Mouse (Mus musculus): Measurements from ENCODE around the gene Gm45717. TPM values are rescaled to one million over a fixed set of nuclear protein-coding genes. Genes with fewer than 3 reads are reported as not detected.

Gm45717 gene
- polyA plus RNA-seq, 2 experiments, result not detected

DNA sequence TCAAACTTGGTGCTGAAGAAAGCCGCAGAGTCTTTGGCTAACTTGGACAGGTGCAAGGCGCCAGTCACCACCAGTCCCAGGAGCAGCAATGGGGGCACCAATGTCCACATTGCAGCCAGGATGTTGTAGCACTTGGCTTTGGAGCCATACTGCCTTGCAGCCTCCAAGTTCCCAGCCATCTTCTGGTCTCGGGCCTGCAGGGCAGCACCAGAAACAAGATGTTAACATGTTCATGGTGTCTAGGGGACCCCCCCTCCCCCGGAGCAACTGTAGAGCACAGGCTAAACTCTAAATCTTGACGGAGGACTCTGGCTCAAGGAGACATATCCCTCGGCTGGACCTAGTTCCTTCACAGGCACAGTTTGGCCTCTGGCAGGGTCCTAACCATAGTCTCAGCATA is 6.5 kb downstream of the Gm45717 start:
- TF ChIP-seq POLR2A (IDR thresholded peaks at IDR 0.05; ENCODE audit: borderline replicate concordance, extremely low read depth, insufficient read depth, insufficient read length), result no peak

DNA sequence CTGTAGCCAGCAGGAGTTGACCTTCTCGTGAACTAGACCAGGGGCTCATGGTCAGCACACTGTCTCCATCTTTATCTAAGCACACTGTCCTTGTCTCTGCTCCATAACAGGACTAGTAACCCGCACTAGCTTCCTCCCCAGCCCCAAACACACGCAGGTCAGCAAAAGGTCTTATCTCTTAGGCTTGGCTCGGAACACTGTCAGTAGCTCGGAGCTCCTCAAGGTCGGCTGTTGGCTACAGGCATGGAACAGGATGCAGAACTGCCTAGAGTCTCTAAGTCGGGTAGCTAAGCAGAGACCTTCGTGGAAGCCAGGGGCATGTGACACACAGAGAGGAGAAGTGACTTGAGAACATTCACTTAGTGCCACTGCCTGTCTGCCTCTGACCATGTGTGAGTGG is 7.6 kb downstream of the Gm45717 start:
- no peak for TF ChIP-seq POLR2A (IDR thresholded peaks at IDR 0.05; ENCODE audit: borderline replicate concordance, extremely low read depth, insufficient read depth, insufficient read length)
- no peaks in the 10 kb centered on the region for H3K9me3 ChIP-seq (ENCODE audit: control insufficient read depth, low read length)
- peaks cover 66% of the 10 kb centered on the region for H3K36me3 ChIP-seq (ENCODE audit: control insufficient read depth, insufficient read depth, low read length)
- ATAC-seq (ENCODE audit: low FRiP score, low read depth), result no peak
- H3K27ac ChIP-seq (replicated peaks; ENCODE audit: low read depth, low read length), result no peak overlapping the region
- 92% methylated on average over 8 of the region's 8 CpGs for WGBS
- no peak overlapping the region for H3K9ac ChIP-seq (ENCODE audit: low read depth, low read length, severe bottlenecking)
- H3K4me2 ChIP-seq (replicated peaks; ENCODE audit: low read depth, low read length, severe bottlenecking), result no peak overlapping the region
- H3K4me3 ChIP-seq (replicated peaks; ENCODE audit: low read length), result no peak overlapping the region
- H3K4me1 ChIP-seq (ENCODE audit: control insufficient read depth, insufficient read depth, low read length), result peaks cover 31% of the 10 kb centered on the region
- no peak for DNase-seq (ENCODE audit: low spot score)
- H3K27me3 ChIP-seq (ENCODE audit: control insufficient read depth, insufficient read depth, low read length), result no peaks in the 10 kb centered on the region

More for the DNA sequence above, 6.5 kb downstream of the Gm45717 start:
- Histone ChIP-seq H3K36me3 (ENCODE audit: control insufficient read depth, insufficient read depth, low read length) (peaks cover 67% of the 10 kb centered on the region), H3K9ac (ENCODE audit: low read depth, low read length, severe bottlenecking) (no peak overlapping the region), H3K4me1 (ENCODE audit: control insufficient read depth, insufficient read depth, low read length) (peaks cover 42% of the 10 kb centered on the region), H3K27ac (replicated peaks; ENCODE audit: low read depth, low read length) (no peak overlapping the region), H3K4me2 (replicated peaks; ENCODE audit: low read depth, low read length, severe bottlenecking) (no peak overlapping the region), H3K27me3 (ENCODE audit: control insufficient read depth, insufficient read depth, low read length) (no peaks in the 10 kb centered on the region), H3K4me3 (replicated peaks; ENCODE audit: low read length) (no peak overlapping the region), H3K9me3 (ENCODE audit: control insufficient read depth, low read length) (no peaks in the 10 kb centered on the region)
- 81% methylated on average over 6 of the region's 6 CpGs for WGBS
- no peak for DNase-seq (ENCODE audit: low spot score)
- no peak for ATAC-seq (ENCODE audit: low FRiP score, low read depth)

DNA sequence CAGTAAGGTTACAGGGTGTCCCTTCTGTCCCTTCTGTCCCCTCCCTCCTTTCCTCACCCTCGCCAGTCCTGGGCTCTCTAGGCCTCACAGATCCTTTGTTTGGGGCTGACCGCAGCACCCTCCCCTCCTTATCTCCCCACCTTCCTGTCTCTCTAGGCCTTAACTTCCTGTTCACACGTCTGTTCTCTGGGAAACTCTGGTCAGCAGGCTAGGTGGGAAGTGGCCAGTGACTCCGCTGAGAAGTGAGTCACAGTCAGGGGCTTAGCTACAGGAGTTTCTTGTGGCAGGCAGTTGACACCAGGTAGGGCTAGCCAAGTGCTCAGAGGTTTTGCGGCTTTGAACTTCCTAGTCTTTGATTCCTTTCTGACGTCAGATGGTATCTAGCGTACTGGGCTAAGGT is 8.8 kb downstream of the Gm45717 start:
- H3K4me3 ChIP-seq (replicated peaks; ENCODE audit: low read length), result no peak overlapping the region
- no peak overlapping the region for H3K4me2 ChIP-seq (replicated peaks; ENCODE audit: low read depth, low read length, severe bottlenecking)
- 56% methylated on average over 7 of the region's 7 CpGs for WGBS
- no peaks in the 10 kb centered on the region for H3K27me3 ChIP-seq (ENCODE audit: control insufficient read depth, insufficient read depth, low read length)
- H3K27ac ChIP-seq (replicated peaks; ENCODE audit: low read depth, low read length), result no peak overlapping the region
- H3K4me1 ChIP-seq (ENCODE audit: control insufficient read depth, insufficient read depth, low read length), result peaks cover 28% of the 10 kb centered on the region
- TF ChIP-seq POLR2A (IDR thresholded peaks at IDR 0.05; ENCODE audit: borderline replicate concordance, extremely low read depth, insufficient read depth, insufficient read length), result no peak
- H3K9ac ChIP-seq (ENCODE audit: low read depth, low read length, severe bottlenecking), result no peak overlapping the region
- no peak for DNase-seq (ENCODE audit: low spot score)
- ATAC-seq (ENCODE audit: low FRiP score, low read depth), result no peak
- H3K36me3 ChIP-seq (ENCODE audit: control insufficient read depth, insufficient read depth, low read length), result peaks cover 55% of the 10 kb centered on the region
- H3K9me3 ChIP-seq (ENCODE audit: control insufficient read depth, low read length), result no peaks in the 10 kb centered on the region

DNA sequence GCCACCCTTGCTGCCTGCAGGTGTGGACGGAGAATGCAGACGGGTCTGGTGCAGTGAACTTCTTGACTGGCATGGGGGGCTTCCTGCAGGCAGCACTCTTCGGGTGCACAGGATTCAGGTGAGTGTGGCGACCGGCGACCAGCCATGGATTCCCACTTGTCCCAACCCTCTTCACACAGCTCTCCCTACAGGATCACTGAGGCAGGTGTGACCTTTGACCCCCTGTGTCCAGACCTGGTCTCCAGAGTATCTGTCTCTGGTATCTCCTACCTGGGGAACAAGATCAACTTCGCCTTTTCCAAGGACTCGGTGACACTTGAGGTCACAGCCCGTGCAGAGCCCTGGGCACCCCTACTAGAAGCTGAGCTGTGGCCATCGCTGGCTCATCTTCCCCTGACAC is 9.4 kb downstream of the Gm45717 start:
- Histone ChIP-seq H3K9me3 (ENCODE audit: control insufficient read depth, low read length) (no peaks in the 10 kb centered on the region), H3K27ac (replicated peaks; ENCODE audit: low read depth, low read length) (no peak overlapping the region)
- WGBS, result 95% methylated on average over 10 of the region's 10 CpGs

DNA sequence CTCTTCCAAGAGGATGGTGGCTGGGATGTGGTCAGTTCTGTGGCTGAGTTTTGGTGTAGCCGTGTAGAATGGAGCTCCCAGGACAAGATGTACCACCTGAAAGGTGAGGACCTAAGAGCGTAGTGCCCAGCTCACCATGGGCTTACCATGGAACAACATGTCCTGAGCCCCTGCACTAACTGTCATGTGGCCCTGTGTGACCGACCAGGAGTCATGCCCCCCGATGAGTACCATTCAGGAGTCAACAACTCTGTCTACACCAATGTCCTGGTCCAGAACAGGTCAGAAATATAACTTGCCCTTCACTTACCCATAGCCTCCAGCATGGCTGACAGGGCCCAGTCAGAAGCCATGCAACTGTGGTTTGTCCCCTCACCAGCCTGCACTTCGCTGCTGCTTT is 10.5 kb downstream of the Gm45717 start:
- whole genome bisulfite sequencing, result 91% methylated on average over 5 of the region's 5 CpGs
- Histone ChIP-seq H3K4me3 (replicated peaks; ENCODE audit: low read length) (no peak overlapping the region), H3K4me1 (ENCODE audit: control insufficient read depth, insufficient read depth, low read length) (peaks cover 16% of the 10 kb centered on the region), H3K9ac (ENCODE audit: low read depth, low read length, severe bottlenecking) (no peak overlapping the region), H3K9me3 (ENCODE audit: control insufficient read depth, low read length) (no peaks in the 10 kb centered on the region), H3K36me3 (ENCODE audit: control insufficient read depth, insufficient read depth, low read length) (peaks cover 54% of the 10 kb centered on the region), H3K27ac (replicated peaks; ENCODE audit: low read depth, low read length) (no peak overlapping the region), H3K27me3 (ENCODE audit: control insufficient read depth, insufficient read depth, low read length) (no peaks in the 10 kb centered on the region), H3K4me2 (replicated peaks; ENCODE audit: low read depth, low read length, severe bottlenecking) (no peak overlapping the region)
- ATAC-seq (ENCODE audit: low FRiP score, low read depth), result no peak
- no peak for TF ChIP-seq POLR2A (IDR thresholded peaks at IDR 0.05; ENCODE audit: borderline replicate concordance, extremely low read depth, insufficient read depth, insufficient read length)
- no peak for DNase-seq (ENCODE audit: low spot score)

More for the DNA sequence above, 9.4 kb downstream of the Gm45717 start:
- H3K36me3 ChIP-seq (ENCODE audit: control insufficient read depth, insufficient read depth, low read length), result peaks cover 55% of the 10 kb centered on the region
- H3K4me3 ChIP-seq (replicated peaks; ENCODE audit: low read length), result no peak overlapping the region
- no peak overlapping the region for H3K4me2 ChIP-seq (replicated peaks; ENCODE audit: low read depth, low read length, severe bottlenecking)
- DNase-seq (ENCODE audit: low spot score) (no peak), ATAC-seq (ENCODE audit: low FRiP score, low read depth) (no peak)
- no peaks in the 10 kb centered on the region for H3K27me3 ChIP-seq (ENCODE audit: control insufficient read depth, insufficient read depth, low read length)
- H3K9ac ChIP-seq (ENCODE audit: low read depth, low read length, severe bottlenecking), result no peak overlapping the region
- TF ChIP-seq POLR2A (IDR thresholded peaks at IDR 0.05; ENCODE audit: borderline replicate concordance, extremely low read depth, insufficient read depth, insufficient read length), result no peak
- H3K4me1 ChIP-seq (ENCODE audit: control insufficient read depth, insufficient read depth, low read length), result peaks cover 22% of the 10 kb centered on the region

DNA sequence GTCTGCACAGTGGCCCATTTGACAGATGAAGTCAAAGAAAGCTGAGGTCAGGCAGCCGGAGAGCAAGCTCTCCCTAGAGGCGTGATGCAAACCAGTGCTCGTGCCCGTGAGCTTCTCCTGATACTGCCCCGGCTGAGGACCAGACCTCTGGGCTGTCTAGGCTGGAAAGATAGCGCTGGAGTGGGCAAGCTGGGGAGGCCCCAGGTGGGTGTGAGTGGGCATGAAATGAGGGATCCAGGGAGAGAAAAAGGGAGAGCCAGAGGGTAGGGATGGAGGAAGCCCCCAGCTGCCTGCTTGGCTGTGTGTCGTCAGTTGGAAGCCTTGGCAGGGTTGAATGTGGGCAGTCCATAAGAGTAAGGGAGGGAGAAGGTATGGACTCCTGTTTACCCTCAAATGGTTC is 11.5 kb downstream of the Gm45717 start:
- H3K27ac ChIP-seq (replicated peaks; ENCODE audit: low read depth, low read length), result no peak overlapping the region
- no peak overlapping the region for H3K4me3 ChIP-seq (replicated peaks; ENCODE audit: low read length)
- ATAC-seq (ENCODE audit: low FRiP score, low read depth) (no peak), DNase-seq (ENCODE audit: low spot score) (no peak)
- H3K4me2 ChIP-seq (replicated peaks; ENCODE audit: low read depth, low read length, severe bottlenecking), result no peak overlapping the region
- H3K36me3 ChIP-seq (ENCODE audit: control insufficient read depth, insufficient read depth, low read length), result peaks cover 44% of the 10 kb centered on the region
- H3K4me1 ChIP-seq (ENCODE audit: control insufficient read depth, insufficient read depth, low read length), result peaks cover 22% of the 10 kb centered on the region
- no peaks in the 10 kb centered on the region for H3K27me3 ChIP-seq (ENCODE audit: control insufficient read depth, insufficient read depth, low read length)
- WGBS, result 89% methylated on average over 7 of the region's 7 CpGs
- TF ChIP-seq POLR2A (IDR thresholded peaks at IDR 0.05; ENCODE audit: borderline replicate concordance, extremely low read depth, insufficient read depth, insufficient read length), result no peak
- H3K9ac ChIP-seq (ENCODE audit: low read depth, low read length, severe bottlenecking), result no peak overlapping the region
- H3K9me3 ChIP-seq (ENCODE audit: control insufficient read depth, low read length), result no peaks in the 10 kb centered on the region
